Mouse (Mus musculus) ZHBTc4 (cell line): ENCODE measurements at regions not wholly inside any gene's neighbourhood (a gene's known extent, or its start where the extent isn't known, plus 50 kb on each side); places are given as distances from the start of the nearest gene placed in this dataset.

Experiments
- DNase-seq: peaks from one replicate; pipeline ENCODE4 v3.0.0-alpha.2; 2011; ENCODE audit warnings: low read depth, low spot score

- peak; percentile 57 for DNase-seq
Observed at GRCm38 (mm10) chr8:55754189-55754588, 152.6 kb downstream of the Adam29 start.

DNA sequence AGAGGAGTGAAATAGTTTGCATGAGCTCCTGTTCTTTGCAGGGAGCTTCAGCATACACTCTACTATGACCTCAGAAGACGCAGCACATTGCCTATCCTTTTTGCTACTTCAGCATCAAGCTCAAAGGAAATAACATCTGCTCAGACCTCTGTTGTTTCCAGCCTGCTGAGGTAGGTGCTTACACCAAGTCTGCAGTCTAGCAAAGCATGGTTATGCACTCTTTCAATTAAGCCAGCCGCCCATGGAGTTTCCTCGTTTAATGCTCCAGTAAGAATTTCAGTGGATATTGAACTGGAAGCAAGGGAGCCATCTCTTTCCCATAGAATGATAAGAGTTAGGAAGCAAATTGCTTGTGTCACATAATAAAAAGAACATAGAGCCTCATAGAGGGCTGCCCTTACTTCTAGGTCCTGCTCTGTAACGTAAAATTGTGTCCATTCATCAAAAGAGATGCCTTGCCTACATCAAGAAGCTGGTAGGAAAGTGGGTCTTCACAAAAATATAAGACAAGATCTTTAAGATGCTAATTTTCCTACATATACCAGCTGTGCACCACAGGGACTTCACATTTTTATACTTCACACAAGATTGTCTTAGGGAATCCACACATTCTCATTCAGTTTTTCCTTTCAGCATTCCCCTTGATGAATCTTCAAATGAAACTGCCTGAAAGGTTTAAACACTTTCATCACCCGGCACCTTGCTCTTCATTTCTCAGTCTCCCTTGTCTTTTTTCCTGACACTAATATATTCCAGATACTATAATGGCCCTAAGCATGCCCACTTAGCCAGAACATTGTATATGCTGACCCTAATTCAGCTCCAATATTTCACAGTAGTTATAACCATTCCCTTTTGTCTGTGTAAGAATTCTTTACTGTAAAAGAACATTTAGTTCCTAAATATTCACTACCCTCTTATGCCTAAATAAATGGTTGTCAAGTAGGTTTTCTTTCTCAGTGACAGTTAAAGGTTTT is 182.2 kb downstream of the Adam29 start:
- no peak for DNase-seq

GRCm38 (mm10) chr8:55691791-55692190 is 215.0 kb downstream of the Adam29 start:
- DNase-seq, result peak; percentile 64

DNA sequence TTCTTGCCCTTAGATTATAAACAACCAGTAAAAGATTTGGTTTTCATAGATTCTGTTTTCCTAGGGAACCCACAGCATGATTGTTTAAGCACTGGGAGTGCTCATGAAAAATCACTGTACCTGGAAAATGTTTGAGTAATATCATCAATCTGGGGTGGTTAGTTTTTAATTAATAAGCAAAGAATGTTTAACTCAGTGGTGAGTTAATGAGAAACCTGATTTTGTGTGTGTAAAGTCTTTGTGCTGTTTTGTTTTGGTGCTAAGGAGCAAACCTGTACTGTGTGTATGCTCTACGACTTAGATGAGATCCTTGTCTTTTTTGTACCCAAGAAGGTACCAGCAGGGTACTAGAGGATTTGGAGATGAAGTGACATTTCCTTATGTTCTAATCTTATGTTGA is 226.3 kb downstream of the Adam29 start:
- no peak for DNase-seq

DNA sequence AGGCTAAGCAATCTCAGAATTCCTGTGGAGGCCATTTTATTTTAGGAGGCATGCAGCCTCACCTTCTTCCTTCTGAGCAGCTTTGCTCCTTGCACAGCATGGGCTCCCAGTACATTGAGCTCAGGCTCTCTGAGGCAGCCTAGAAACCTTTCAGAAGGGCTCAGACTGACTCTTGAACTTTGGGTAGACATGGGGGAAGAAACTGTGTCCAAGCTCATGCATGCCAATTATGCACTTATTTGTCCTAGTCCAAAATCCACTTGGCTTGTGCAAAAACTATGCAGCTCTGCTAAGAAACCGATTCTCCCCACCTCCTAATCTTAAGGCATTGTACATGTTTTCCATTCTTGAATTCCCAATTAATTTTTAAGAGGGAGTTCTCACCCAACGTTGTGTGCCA is 268.0 kb downstream of the Adam29 start:
- no peak for DNase-seq

- no peak for DNase-seq
Observed at GRCm38 (mm10) chr8:55622399-55622798, 284.3 kb downstream of the Adam29 start.
